Mouse (Mus musculus): Measurements from ENCODE around the gene Stap2. TPM values are rescaled to one million over a fixed set of nuclear protein-coding genes. Genes with fewer than 3 reads are reported as not detected.

Stap2 gene
- polyA plus RNA-seq, 1 experiment from 2014 or later = 6.4 TPM

GRCm38 (mm10) chr17:56034040-56034725 is 28.8 kb upstream of the Stap2 start:
- peak overlapping the region; percentile 91 for H3K9ac ChIP-seq
- H3K9me3 ChIP-seq = no peaks in the 10 kb centered on the region
- 88% methylated on average over 7 of the region's 7 CpGs for WGBS
- H3K4me3 ChIP-seq = peak overlapping the region; percentile 4; the same call in 1 of the 2 replicates
- ATAC-seq (ENCODE audit: low read depth) = no peak
- peaks cover 35% of the 10 kb centered on the region for H3K36me3 ChIP-seq
- H3K4me1 ChIP-seq (replicated peaks) = peaks cover 62% of the 10 kb centered on the region
- H3K27ac ChIP-seq (replicated peaks) = no peak overlapping the region
- no peaks in the 10 kb centered on the region for H3K27me3 ChIP-seq
- H3K4me2 ChIP-seq = peak overlapping the region; percentile 67

GRCm38 (mm10) chr17:56032831-56033230 is 27.4 kb upstream of the Stap2 start:
- Histone ChIP-seq H3K4me3 (no peak overlapping the region), H3K9ac (peak overlapping the region; percentile 22; the same call in 1 of the 2 replicates), H3K4me1 (replicated peaks) (peaks cover 66% of the 10 kb centered on the region), H3K27me3 (no peaks in the 10 kb centered on the region), H3K27ac (replicated peaks) (no peak overlapping the region), H3K9me3 (no peaks in the 10 kb centered on the region), H3K36me3 (peaks cover 46% of the 10 kb centered on the region), H3K4me2 (no peak overlapping the region)
- no peak for ATAC-seq (ENCODE audit: low read depth)
- 81% methylated on average over 7 of the region's 7 CpGs for WGBS

GRCm38 (mm10) chr17:56032127-56032733 is 26.8 kb upstream of the Stap2 start:
- H3K27ac ChIP-seq (replicated peaks) = no peak overlapping the region
- H3K9ac ChIP-seq = peak overlapping the region; percentile 22; the same call in 1 of the 2 replicates
- 84% methylated on average over 6 of the region's 6 CpGs for WGBS
- H3K9me3 ChIP-seq = no peaks in the 10 kb centered on the region
- peaks cover 71% of the 10 kb centered on the region for H3K4me1 ChIP-seq (replicated peaks)
- ATAC-seq (ENCODE audit: low read depth) = no peak
- H3K27me3 ChIP-seq = no peaks in the 10 kb centered on the region
- H3K4me3 ChIP-seq = no peak overlapping the region
- H3K4me2 ChIP-seq = no peak overlapping the region
- H3K36me3 ChIP-seq = peaks cover 48% of the 10 kb centered on the region

GRCm38 (mm10) chr17:56031431-56031830 is 26.0 kb upstream of the Stap2 start:
- H3K4me2 ChIP-seq = no peak overlapping the region
- no peak overlapping the region for H3K4me3 ChIP-seq
- no peak for ATAC-seq (ENCODE audit: low read depth)
- H3K9ac ChIP-seq = no peak overlapping the region
- H3K4me1 ChIP-seq (replicated peaks) = peaks cover 76% of the 10 kb centered on the region
- 93% methylated on average over 7 of the region's 7 CpGs for whole genome bisulfite sequencing
- no peaks in the 10 kb centered on the region for H3K9me3 ChIP-seq
- H3K36me3 ChIP-seq = peaks cover 48% of the 10 kb centered on the region
- H3K27me3 ChIP-seq = no peaks in the 10 kb centered on the region
- no peak overlapping the region for H3K27ac ChIP-seq (replicated peaks)

- Histone ChIP-seq H3K4me3 (no peak overlapping the region), H3K27ac (replicated peaks) (no peak overlapping the region), H3K36me3 (peaks cover 48% of the 10 kb centered on the region), H3K4me1 (replicated peaks) (peaks cover 75% of the 10 kb centered on the region), H3K27me3 (no peaks in the 10 kb centered on the region), H3K4me2 (no peak overlapping the region), H3K9ac (no peak overlapping the region), H3K9me3 (no peaks in the 10 kb centered on the region)
- no peak for ATAC-seq (ENCODE audit: low read depth)
- 68% methylated on average over 5 of the region's 5 CpGs for WGBS
These were observed 25.5 kb upstream of the Stap2 start for GRCm38 (mm10) chr17:56030919-56031318.

GRCm38 (mm10) chr17:56030238-56030870 is 25.0 kb upstream of the Stap2 start:
- 0 out of 2 replicates have a peak overlapping the region, but pooled peaks have one; percentile 14 for H3K9ac ChIP-seq
- ATAC-seq (ENCODE audit: low read depth) = no peak
- 91% methylated on average over 9 of the region's 9 CpGs for WGBS
- peaks cover 48% of the 10 kb centered on the region for H3K36me3 ChIP-seq
- H3K4me2 ChIP-seq = no peak overlapping the region
- peaks cover 69% of the 10 kb centered on the region for H3K4me1 ChIP-seq (replicated peaks)
- no peak overlapping the region for H3K4me3 ChIP-seq
- H3K9me3 ChIP-seq = no peaks in the 10 kb centered on the region
- no peak overlapping the region for H3K27ac ChIP-seq (replicated peaks)
- H3K27me3 ChIP-seq = no peaks in the 10 kb centered on the region

GRCm38 (mm10) chr17:56027801-56028441 is 22.5 kb upstream of the Stap2 start:
- WGBS = 94% methylated on average over 5 of the region's 5 CpGs
- Histone ChIP-seq H3K9me3 (no peaks in the 10 kb centered on the region), H3K4me1 (replicated peaks) (peaks cover 56% of the 10 kb centered on the region), H3K27ac (replicated peaks) (no peak overlapping the region), H3K9ac (peak overlapping the region; percentile 51), H3K4me3 (no peak overlapping the region), H3K27me3 (no peaks in the 10 kb centered on the region), H3K4me2 (no peak overlapping the region), H3K36me3 (peaks cover 37% of the 10 kb centered on the region)
- no peak for ATAC-seq (ENCODE audit: low read depth)

- H3K4me1 ChIP-seq (replicated peaks) = peaks cover 53% of the 10 kb centered on the region
These were observed 21.5 kb upstream of the Stap2 start for GRCm38 (mm10) chr17:56026881-56027280.

GRCm38 (mm10) chr17:56026303-56026702 is 20.9 kb upstream of the Stap2 start:
- no peak for ATAC-seq (ENCODE audit: low read depth)
- no peak overlapping the region for H3K27ac ChIP-seq (replicated peaks)
- H3K4me3 ChIP-seq = no peak overlapping the region
- H3K27me3 ChIP-seq = no peaks in the 10 kb centered on the region
- H3K36me3 ChIP-seq = peaks cover 32% of the 10 kb centered on the region
- H3K9me3 ChIP-seq = no peaks in the 10 kb centered on the region
- no peak overlapping the region for H3K9ac ChIP-seq
- H3K4me1 ChIP-seq (replicated peaks) = peaks cover 56% of the 10 kb centered on the region
- WGBS = 92% methylated on average over 1 of the region's 1 CpGs
- no peak overlapping the region for H3K4me2 ChIP-seq

More at GRCm38 (mm10) chr17:56026881-56027280, 21.5 kb upstream of the Stap2 start:
- WGBS = 90% methylated on average over 1 of the region's 1 CpGs
- Histone ChIP-seq H3K9ac (no peak overlapping the region), H3K27me3 (no peaks in the 10 kb centered on the region), H3K27ac (replicated peaks) (no peak overlapping the region), H3K4me2 (no peak overlapping the region), H3K36me3 (peaks cover 33% of the 10 kb centered on the region), H3K4me3 (no peak overlapping the region), H3K9me3 (no peaks in the 10 kb centered on the region)
- no peak for ATAC-seq (ENCODE audit: low read depth)

GRCm38 (mm10) chr17:56024931-56025330 is 19.5 kb upstream of the Stap2 start:
- Histone ChIP-seq H3K4me1 (replicated peaks) (peaks cover 51% of the 10 kb centered on the region), H3K9me3 (no peaks in the 10 kb centered on the region), H3K36me3 (peaks cover 31% of the 10 kb centered on the region), H3K9ac (no peak overlapping the region), H3K27me3 (no peaks in the 10 kb centered on the region), H3K4me2 (no peak overlapping the region), H3K27ac (replicated peaks) (no peak overlapping the region), H3K4me3 (no peak overlapping the region)
- 79% methylated on average over 5 of the region's 5 CpGs for WGBS
- no peak for ATAC-seq (ENCODE audit: low read depth)

- 81% methylated on average over 2 of the region's 2 CpGs for WGBS
- Histone ChIP-seq H3K4me3 (no peak overlapping the region), H3K4me1 (replicated peaks) (peaks cover 48% of the 10 kb centered on the region), H3K4me2 (no peak overlapping the region), H3K27ac (replicated peaks) (no peak overlapping the region), H3K27me3 (no peaks in the 10 kb centered on the region), H3K9ac (no peak overlapping the region), H3K9me3 (no peaks in the 10 kb centered on the region), H3K36me3 (peaks cover 31% of the 10 kb centered on the region)
- no peak for ATAC-seq (ENCODE audit: low read depth)
These were observed 19.1 kb upstream of the Stap2 start for GRCm38 (mm10) chr17:56024476-56024875.

- no peak for ATAC-seq (ENCODE audit: low read depth)
- H3K4me2 ChIP-seq = no peak overlapping the region
- peaks cover 32% of the 10 kb centered on the region for H3K36me3 ChIP-seq
- H3K9me3 ChIP-seq = no peaks in the 10 kb centered on the region
- H3K4me1 ChIP-seq (replicated peaks) = peaks cover 43% of the 10 kb centered on the region
- H3K27ac ChIP-seq (replicated peaks) = peak overlapping the region; percentile 56
- WGBS = 84% methylated on average over 5 of the region's 5 CpGs
- H3K4me3 ChIP-seq = no peak overlapping the region
- H3K27me3 ChIP-seq = no peaks in the 10 kb centered on the region
- H3K9ac ChIP-seq = peak overlapping the region; percentile 9; the same call in 1 of the 2 replicates
These were observed 18.0 kb upstream of the Stap2 start for GRCm38 (mm10) chr17:56023386-56023785.

Data from neural tube, embryonic 13.5 days (tissue).